Mouse (Mus musculus) adrenal gland (tissue): ENCODE data around the gene Kcnk7.

ENCODE experiments used
- intact Hi-C: fragments of 180-260 bp; cut with DNase I; formaldehyde crosslinking; loops from one replicate; pipeline ENCODE4 v1.15.1; 2025

The Kcnk7 gene

GRCm38 (mm10) chr19:5724549-5724941, 20.4 kb downstream of the Kcnk7 start:
- intact Hi-C loops, result no loop called here

GRCm38 (mm10) chr19:5725029-5725707, 21.0 kb downstream of the Kcnk7 start:
- intact Hi-C loops, result loop anchor here (5.0 kb wide), 1 partner anchor 52 kb away; no protein-coding TSS in a partner anchor

GRCm38 (mm10) chr19:5725767-5726515, 21.8 kb downstream of the Kcnk7 start, which contains the start of gene Ehbp1l1:
Gene Ehbp1l1 (minus strand): TSS chr19:5726317.
- intact Hi-C loops, result loop anchor here (5.0 kb wide), 1 partner anchor 51 kb away; no protein-coding TSS in a partner anchor

- intact Hi-C loops, result loop anchor here (5.0 kb wide), 1 partner anchor 50 kb away; no protein-coding TSS in a partner anchor
Observed at GRCm38 (mm10) chr19:5726961-5727578, 22.9 kb downstream of the Kcnk7 start.

GRCm38 (mm10) chr19:5727701-5728100, 23.5 kb downstream of the Kcnk7 start:
- intact Hi-C loops, result loop anchor here (5.0 kb wide), 1 partner anchor 50 kb away; no protein-coding TSS in a partner anchor

- intact Hi-C loops, result loop anchor here (5.0 kb wide), 1 partner anchor 48 kb away; no protein-coding TSS in a partner anchor
Observed at GRCm38 (mm10) chr19:5728631-5729443, 24.7 kb downstream of the Kcnk7 start.

GRCm38 (mm10) chr19:5729444-5729815, 25.3 kb downstream of the Kcnk7 start, which contains the start of gene Fam89b:
Gene Fam89b (minus strand): TSS chr19:5729653.
- intact Hi-C loops, result loop anchor here (5.0 kb wide), 1 partner anchor 48 kb away; no protein-coding TSS in a partner anchor

GRCm38 (mm10) chr19:5730314-5731186, 26.4 kb downstream of the Kcnk7 start:
- intact Hi-C loops, result no loop called here

- intact Hi-C loops, result no loop called here
Observed at GRCm38 (mm10) chr19:5731264-5731978, 27.3 kb downstream of the Kcnk7 start.

GRCm38 (mm10) chr19:5734325-5734724, 30.2 kb downstream of the Kcnk7 start:
- intact Hi-C loops, result no loop called here

- intact Hi-C loops, result no loop called here
Observed at GRCm38 (mm10) chr19:5739446-5739845, 35.3 kb downstream of the Kcnk7 start.

- intact Hi-C loops, result no loop called here
Observed at GRCm38 (mm10) chr19:5740320-5741317, 36.5 kb downstream of the Kcnk7 start, which contains the start of gene Ltbp3. Gene Ltbp3 (plus strand): TSS chr19:5740904.

GRCm38 (mm10) chr19:5741641-5742240, 37.6 kb downstream of the Kcnk7 start:
- intact Hi-C loops, result no loop called here

- intact Hi-C loops, result no loop called here
Observed at GRCm38 (mm10) chr19:5742241-5742641, 38.1 kb downstream of the Kcnk7 start.

- intact Hi-C loops, result no loop called here
Observed at GRCm38 (mm10) chr19:5743576-5743975, 39.4 kb downstream of the Kcnk7 start.

- intact Hi-C loops, result no loop called here
Observed at GRCm38 (mm10) chr19:5745756-5746710, 41.9 kb downstream of the Kcnk7 start.
